Mouse (Mus musculus) CH12.LX (cell line): ENCODE results near the gene Prkca. TPM values are rescaled to one million over a fixed set of nuclear protein-coding genes. Genes with fewer than 3 reads are reported as not detected.

Source experiments
- DNase-seq: peaks from one replicate; pipeline ENCODE4 v3.0.0-alpha.2; 2013; ENCODE audit errors: extremely low read depth
- H3K27ac ChIP-seq: 2 replicates; pipeline ENCODE4 v1.5.1; 2012; ENCODE audit warnings: low read depth, mild to moderate bottlenecking, control low read depth, moderate library complexity; ENCODE audit not compliant: insufficient read depth
- H3K27me3 ChIP-seq: replicated peaks from 2 replicates; pipeline ENCODE3; 2012; ENCODE audit warnings: inconsistent platforms
- H3K36me3 ChIP-seq, 2 experiments: replicated peaks in 1 of 2; 2 replicates each; pipeline versions ENCODE3 to v1.6.1; 2012; ENCODE audit warnings: inconsistent platforms in 1 of 2, low read length in 1 of 2, mild to moderate bottlenecking in 1 of 2, mixed read lengths in 1 of 2, moderate library complexity in 1 of 2; ENCODE audit not compliant: control insufficient read depth in 1 of 2, insufficient read depth in 1 of 2
- H3K4me1 ChIP-seq, 2 experiments: 2 replicates each; pipeline ENCODE4 v1.6.1; 2012; ENCODE audit warnings: inconsistent platforms in 1 of 2, moderate library complexity in 1 of 2; ENCODE audit not compliant: insufficient read depth in 2 of 2, control insufficient read depth in 1 of 2
- H3K4me2 ChIP-seq: 2 replicates; pipeline ENCODE4 v1.6.1; 2012; ENCODE audit warnings: low read depth, mild to moderate bottlenecking, control low read depth; ENCODE audit not compliant: poor library complexity, insufficient read depth, severe bottlenecking
- H3K4me3 ChIP-seq, 3 experiments: fragments of 150-350 bp in 1 of 3; sonication (generic) in 1 of 3; replicated peaks in 1 of 3; 2 replicates each; pipeline versions ENCODE3 to v1.5.1; 2011 to 2012; ENCODE audit warnings: low read depth in 2 of 3, low read length in 2 of 3, mild to moderate bottlenecking in 2 of 3, moderate library complexity in 2 of 3, control low read depth in 1 of 3, improper control_type of control experiment in 1 of 3, inconsistent platforms in 1 of 3, mixed read lengths in 1 of 3; ENCODE audit not compliant: poor library complexity in 1 of 3
- H3K79me2 ChIP-seq: replicated peaks from 2 replicates; pipeline ENCODE4 v1.6.1; 2012; ENCODE audit warnings: mild to moderate bottlenecking, moderate library complexity; ENCODE audit not compliant: control insufficient read depth, poor library complexity, insufficient read depth, severe bottlenecking; ENCODE audit errors: extremely low read depth
- H3K9ac ChIP-seq: 2 replicates; pipeline ENCODE4 v1.6.1; 2012; ENCODE audit warnings: low read depth, mild to moderate bottlenecking, control low read depth, moderate library complexity; ENCODE audit not compliant: insufficient read depth
- H3K9me3 ChIP-seq: replicated peaks from 2 replicates; pipeline ENCODE3; 2012; ENCODE audit warnings: low read length, inconsistent platforms, mixed read lengths
- CHD1 ChIP-seq: IDR thresholded peaks from 2 replicates; pipeline ENCODE4 v1.6.1; 2012; ENCODE audit warnings: low read depth, low read length, improper control_type of control experiment, inconsistent platforms
- CHD2 ChIP-seq: IDR thresholded peaks from 2 replicates; pipeline ENCODE4 v1.6.1; 2011; ENCODE audit warnings: low read length, improper control_type of control experiment
- CTCF ChIP-seq, 2 experiments: IDR thresholded peaks in 1 of 2; conservative IDR thresholded peaks in 1 of 2; 2 replicates each; pipeline ENCODE4 v1.5.1; 2011 to 2012; ENCODE audit warnings: low read depth in 2 of 2, low read length in 2 of 2, improper control_type of control experiment in 1 of 2, inconsistent platforms in 1 of 2, mild to moderate bottlenecking in 1 of 2, moderate library complexity in 1 of 2
- ELF1 ChIP-seq: IDR thresholded peaks from 2 replicates; pipeline ENCODE4 v1.6.1; 2014; ENCODE audit warnings: low read depth, mild to moderate bottlenecking, inconsistent platforms, low read length, improper control_type of control experiment
- EP300 ChIP-seq: IDR thresholded peaks from 2 replicates; pipeline ENCODE4 v1.6.1; 2011; ENCODE audit warnings: low read length, improper control_type of control experiment
- ETS1 ChIP-seq: conservative IDR thresholded peaks from 2 replicates; pipeline ENCODE4 v1.6.1; 2012; ENCODE audit warnings: low read depth, mild to moderate bottlenecking, inconsistent platforms, low read length, improper control_type of control experiment, moderate library complexity
- GABPA ChIP-seq: IDR thresholded peaks from 2 replicates; pipeline ENCODE4 v1.6.1; 2012; ENCODE audit warnings: low read depth, low read length, improper control_type of control experiment, inconsistent platforms; ENCODE audit not compliant: insufficient replicate concordance
- HCFC1 ChIP-seq: IDR thresholded peaks from 2 replicates; pipeline ENCODE4 v1.6.1; 2012; ENCODE audit warnings: low read depth, mild to moderate bottlenecking, inconsistent platforms, low read length, improper control_type of control experiment
- IRF4 ChIP-seq: IDR thresholded peaks from 2 replicates; pipeline ENCODE4 v1.6.1; 2014; ENCODE audit warnings: low read depth, mild to moderate bottlenecking, inconsistent platforms, low read length, improper control_type of control experiment
- JUND ChIP-seq: conservative IDR thresholded peaks from 2 replicates; pipeline ENCODE4 v1.6.1; 2011; ENCODE audit warnings: low read depth, low read length, improper control_type of control experiment
- KAT2A ChIP-seq: IDR thresholded peaks from 2 replicates; pipeline ENCODE4 v1.6.1; 2012; ENCODE audit warnings: low read length, improper control_type of control experiment, inconsistent platforms; ENCODE audit not compliant: insufficient replicate concordance
- MAFK ChIP-seq: IDR thresholded peaks from 2 replicates; pipeline ENCODE4 v1.6.1; 2011; ENCODE audit warnings: low read length, improper control_type of control experiment; ENCODE audit not compliant: insufficient replicate concordance
- MAX ChIP-seq: IDR thresholded peaks from 2 replicates; pipeline ENCODE4 v1.6.1; 2011; ENCODE audit warnings: low read length, improper control_type of control experiment
- MAZ ChIP-seq: IDR thresholded peaks from 2 replicates; pipeline ENCODE4 v1.6.1; 2012; ENCODE audit warnings: low read depth, mild to moderate bottlenecking, inconsistent platforms, low read length, improper control_type of control experiment, moderate library complexity
- MEF2A ChIP-seq: IDR thresholded peaks from 2 replicates; pipeline ENCODE4 v1.6.1; 2014; ENCODE audit warnings: low read depth, mild to moderate bottlenecking, inconsistent platforms, low read length, improper control_type of control experiment, borderline replicate concordance
- MXI1 ChIP-seq: IDR thresholded peaks from 2 replicates; pipeline ENCODE4 v1.6.1; 2011; ENCODE audit warnings: mild to moderate bottlenecking, low read depth, low read length, improper control_type of control experiment
- NELFE ChIP-seq: IDR thresholded peaks from 2 replicates; pipeline ENCODE4 v1.6.1; 2011; ENCODE audit warnings: low read depth, low read length, improper control_type of control experiment
- NRF1 ChIP-seq: IDR thresholded peaks from 2 replicates; pipeline ENCODE4 v1.6.1; 2014; ENCODE audit warnings: low read depth, mild to moderate bottlenecking, inconsistent platforms, low read length, improper control_type of control experiment, moderate library complexity
- PAX5 ChIP-seq: IDR thresholded peaks from 2 replicates; pipeline ENCODE4 v1.6.1; 2012; ENCODE audit warnings: low read length, inconsistent platforms, mixed read lengths
- POLR2A ChIP-seq: IDR thresholded peaks from 2 replicates; pipeline ENCODE4 v1.6.1; 2011; ENCODE audit warnings: low read depth, mild to moderate bottlenecking, improper control_type of control experiment, low read length
- POLR2AphosphoS2 ChIP-seq: IDR thresholded peaks from 2 replicates; pipeline ENCODE4 v1.6.1; 2011; ENCODE audit warnings: low read depth, low read length, improper control_type of control experiment
- RAD21 ChIP-seq: IDR thresholded peaks from 2 replicates; pipeline ENCODE4 v1.6.1; 2011; ENCODE audit warnings: low read depth, mild to moderate bottlenecking, low read length, improper control_type of control experiment, moderate library complexity
- RCOR1 ChIP-seq: conservative IDR thresholded peaks from 2 replicates; pipeline ENCODE4 v1.6.1; 2012; ENCODE audit warnings: low read depth, mild to moderate bottlenecking, inconsistent platforms, low read length, improper control_type of control experiment
- SIN3A ChIP-seq: IDR thresholded peaks from 2 replicates; pipeline ENCODE4 v1.6.1; 2012; ENCODE audit warnings: low read length, improper control_type of control experiment, inconsistent platforms
- SMC3 ChIP-seq: IDR thresholded peaks from 2 replicates; pipeline ENCODE4 v1.6.1; 2011; ENCODE audit warnings: low read depth, low read length, improper control_type of control experiment
- TBP ChIP-seq: conservative IDR thresholded peaks from 2 replicates; pipeline ENCODE4 v1.6.1; 2011; ENCODE audit warnings: low read depth, low read length, improper control_type of control experiment
- TCF12 ChIP-seq: IDR thresholded peaks from 2 replicates; pipeline ENCODE4 v1.6.1; 2014; ENCODE audit warnings: low read depth, mild to moderate bottlenecking, inconsistent platforms, low read length, improper control_type of control experiment
- UBTF ChIP-seq: IDR thresholded peaks from 2 replicates; pipeline ENCODE4 v1.6.1; 2012; ENCODE audit warnings: low read depth, mild to moderate bottlenecking, inconsistent platforms, low read length, improper control_type of control experiment, moderate library complexity
- USF1 ChIP-seq: IDR thresholded peaks from 2 replicates; pipeline ENCODE4 v1.6.1; 2014; ENCODE audit warnings: low read depth, mild to moderate bottlenecking, inconsistent platforms, low read length, improper control_type of control experiment
- USF2 ChIP-seq: conservative IDR thresholded peaks from 2 replicates; pipeline ENCODE4 v1.6.1; 2011; ENCODE audit warnings: low read depth, low read length, improper control_type of control experiment
- ZC3H11A ChIP-seq: IDR thresholded peaks from 2 replicates; pipeline ENCODE4 v1.6.1; 2012; ENCODE audit warnings: low read depth, mild to moderate bottlenecking, inconsistent platforms, low read length, improper control_type of control experiment
- ZKSCAN1 ChIP-seq: IDR thresholded peaks from 2 replicates; pipeline ENCODE4 v1.6.1; 2012; ENCODE audit warnings: low read depth, inconsistent platforms, low read length, improper control_type of control experiment, borderline replicate concordance
- ZMIZ1 ChIP-seq: IDR thresholded peaks from 2 replicates; pipeline ENCODE4 v1.6.1; 2012; ENCODE audit warnings: low read depth, mild to moderate bottlenecking, inconsistent platforms, low read length, improper control_type of control experiment
- ZNF384 ChIP-seq: IDR thresholded peaks from 2 replicates; pipeline ENCODE4 v1.6.1; 2012; ENCODE audit warnings: low read depth, low read length, improper control_type of control experiment, inconsistent platforms
- dilution Hi-C: fragments of 300-500 bp; cut with MboI; formaldehyde crosslinking; loops from 2 replicates; pipeline ENCODE4 v1.14.3; 2020; ENCODE audit warnings: low sequenced_read_pairs; ENCODE audit not compliant: extremely low pct_unique_long_range_greater_than_20kb, extremely low pct_ligation_motif_present
- in situ Hi-C: fragments of 300-500 bp; cut with MboI; formaldehyde crosslinking; loops from 3 replicates; pipeline ENCODE4 v1.14.3; 2019; ENCODE audit warnings: low sequenced_read_pairs, low pct_ligation_motif_present, low pct_unique_long_range_greater_than_20kb, mixed read lengths
- polyA plus RNA-seq: library from polyadenylated mRNA; unstranded; fragments of >175 nt; gene quantifications from 2 replicates; pipeline ENCODE4 v1.2.1, GENCODE M21; 2012; ENCODE audit warnings: low read depth; ENCODE audit not compliant: insufficient read length
- total RNA-seq, 2 experiments: library from RNA; depleted of rRNA; stranded (reverse); fragments of 300-350 nt in 1 of 2; fragments of >200 nt in 1 of 2; gene quantifications; 2 replicates each; pipeline ENCODE4 v1.2.3; 2012 to 2014

Prkca gene
- total and polyA plus RNA-seq, 3 experiments: 40.0 to 107 (median 43.7) TPM

- TF ChIP-seq NRF1 (no peak), ZMIZ1 (no peak), KAT2A (no peak), CTCF (conservative IDR thresholded peaks at IDR 0.05 in 1 of 2, IDR thresholded peaks at IDR 0.05 in 1 of 2; ENCODE audit: low read depth in 2 of 2, low read length in 2 of 2) (no peak), ZC3H11A (no peak), ZKSCAN1 (no peak), POLR2AphosphoS2 (no peak), PAX5 (no peak)
- TF ChIP-seq, all 38 proteins: peak for 11
These were observed 128.3 kb downstream of the Prkca start (continued) for GRCm38 (mm10) chr11:108215466-108215865.

DNA sequence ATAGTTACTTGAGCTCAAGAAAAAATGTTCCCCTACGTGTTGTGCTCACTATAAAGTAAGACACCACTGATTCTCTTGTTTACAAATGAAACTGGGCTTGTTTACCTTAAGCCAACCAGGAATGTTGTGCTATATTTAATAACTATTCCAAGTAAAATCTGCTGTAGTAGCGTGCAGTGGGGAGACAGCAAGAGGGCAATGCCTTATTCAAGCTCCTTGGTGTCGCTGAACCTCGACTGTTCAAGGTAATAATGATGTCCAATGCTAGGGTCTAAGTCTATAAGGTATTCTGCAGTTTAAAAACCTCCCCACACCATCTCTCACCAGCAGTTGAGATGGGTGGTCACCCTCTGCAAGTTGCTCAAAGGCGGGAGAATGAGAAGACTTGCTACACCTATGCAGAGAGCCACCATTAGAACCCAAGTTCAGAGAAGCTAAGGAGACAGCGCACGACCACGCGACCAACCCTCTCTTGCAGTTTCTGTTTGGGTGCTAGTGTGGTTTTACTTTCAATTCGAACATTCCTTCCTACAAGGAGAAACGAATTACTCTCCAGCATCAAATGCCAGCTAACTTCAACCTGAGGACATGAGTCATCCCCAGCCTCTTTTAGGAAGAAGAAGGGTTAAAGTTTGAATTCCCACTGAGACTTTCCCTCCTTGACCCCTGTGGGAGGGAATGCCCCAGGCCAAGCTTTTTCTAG lies 129.1 kb downstream of the Prkca start:
- peak overlapping the region; percentile 33 for H3K9ac ChIP-seq
- in situ Hi-C loops (loop anchor here (5.0 to 25.0 kb wide), 2 partner anchors 163 to 352 kb away; no protein-coding TSS in a partner anchor), dilution Hi-C loops (no loop called here)
- peak; percentile 66 for DNase-seq
- H3K9me3 ChIP-seq: peaks cover 9% of the 10 kb centered on the region
- peak overlapping the region; percentile 100 for H3K4me2 ChIP-seq
- peak overlapping the region; percentile 82 for H3K27ac ChIP-seq
- H3K27me3 ChIP-seq: no peaks in the 10 kb centered on the region
- peak overlapping the region; percentile 6 to 40 (median 35) for H3K4me3 ChIP-seq
- peaks cover 24 to 78% of the 10 kb centered on the region in 2 experiments for H3K4me1 ChIP-seq
- peaks cover 0 to 46% of the 10 kb centered on the region in 2 experiments for H3K36me3 ChIP-seq
- H3K79me2 ChIP-seq: peaks cover 3% of the 10 kb centered on the region; the same call in 1 of the 2 replicates
- TF ChIP-seq HCFC1 (no peak), SIN3A (peak; percentile 60; the same call in 1 of the 2 replicates), SMC3 (peak; percentile 9; the same call in 1 of the 2 replicates), MAZ (0 out of 2 replicates have a peak, but pooled peaks have one; percentile 9), IRF4 (peak; percentile 76; the same call in 1 of the 2 replicates), NRF1 (no peak), ZNF384 (no peak; the same call in 1 of the 2 replicates), NELFE (peak; percentile 23; the same call in 1 of the 2 replicates), RCOR1 (peak; percentile 42; the same call in 1 of the 2 replicates), TCF12 (no peak; the same call in 1 of the 2 replicates), JUND (peak; percentile 46; the same call in 1 of the 2 replicates), PAX5 (no peak), USF1 (no peak), CHD2 (no peak; the same call in 1 of the 2 replicates), GABPA (no peak), USF2 (no peak), POLR2AphosphoS2 (no peak), MAFK (peak; percentile 15; the same call in 1 of the 2 replicates), POLR2A (no peak), ZMIZ1 (no peak), CHD1 (peak; percentile 95), RAD21 (no peak; the same call in 1 of the 2 replicates), UBTF (0 out of 2 replicates have a peak, but pooled peaks have one; percentile 25), MEF2A (peak; percentile 45; the same call in 1 of the 2 replicates), EP300 (peak; percentile 69), TBP (no peak; the same call in 1 of the 2 replicates), ZC3H11A (no peak), ETS1 (peak; percentile 80), MXI1 (peak; percentile 82), CTCF (conservative IDR thresholded peaks at IDR 0.05 in 1 of 2, IDR thresholded peaks at IDR 0.05 in 1 of 2; ENCODE audit: low read depth in 2 of 2, low read length in 2 of 2) (no peak), ELF1 (0 out of 2 replicates have a peak, but pooled peaks have one; percentile 17), MAX (peak; percentile 83)
